In genomic region chr14:21086827-21087351, GRCm38 (mm10) we compare ENCODE assay signal across 10 mouse cellular contexts. TPM values are rescaled to one million over a fixed set of nuclear protein-coding genes. Genes with fewer than 3 reads are reported as not detected.
DNase-seq lines count a peak whose midpoint lies in the region; ATAC-seq and TF ChIP-seq lines count a peak whose summit lies in the region.
"Had no signal": no experiment of that assay in that cellular context is flagged by ENCODE, and none has a peak within 500 bp of the region (broad histone marks: within the 10 kb centered on the region; RNA-seq: fewer than 3 reads in every experiment).

No protein-coding gene starts in this region.

- H3K9ac ChIP-seq in forebrain, embryonic 12.5 days = no peak overlapping the region
- no peak overlapping the region for H3K9ac ChIP-seq in forebrain, embryonic 15.5 days (replicated peaks)
- peak overlapping the region; percentile 8 for H3K9ac ChIP-seq in liver, adult 2 months (ENCODE audit: low read depth, low read length)
- no peak overlapping the region for H3K9ac ChIP-seq in liver, embryonic 15.5 days
- H3K9ac ChIP-seq: midbrain, embryonic 15.5 days had no signal

- H3K27ac ChIP-seq in forebrain, embryonic 12.5 days = 0 out of 2 replicates have a peak overlapping the region, but pooled peaks have one; percentile 25
- no peak overlapping the region for H3K27ac ChIP-seq in forebrain, embryonic 15.5 days (replicated peaks)
- H3K27ac ChIP-seq in liver, adult 2 months (replicated peaks; ENCODE audit: insufficient read depth, low read depth, low read length) = peak overlapping the region; percentile 13
- H3K27ac ChIP-seq in embryonic fibroblast, embryonic 13.5 days (ENCODE audit: insufficient read depth, low read length) = peak overlapping the region; percentile 95
- 0 out of 2 replicates have a peak overlapping the region, but pooled peaks have one; percentile 25 for H3K27ac ChIP-seq in liver, embryonic 15.5 days (replicated peaks)
- H3K27ac ChIP-seq: midbrain, embryonic 15.5 days had no signal

- TF ChIP-seq CTCF in liver, adult 2 months (IDR thresholded peaks at IDR 0.05; ENCODE audit: low read depth, low read length) = no peak
- TF ChIP-seq CTCF in embryonic fibroblast, embryonic 13.5 days (IDR thresholded peaks at IDR 0.05; ENCODE audit: borderline replicate concordance, insufficient read depth, low read length) = no peak

- no peaks in the 10 kb centered on the region for H3K36me3 ChIP-seq in forebrain, embryonic 12.5 days (replicated peaks)
- no peaks in the 10 kb centered on the region for H3K36me3 ChIP-seq in forebrain, embryonic 15.5 days
- H3K36me3 ChIP-seq in liver, adult 2 months (ENCODE audit: control insufficient read depth, insufficient read depth, low read length) = peaks cover 22% of the 10 kb centered on the region
- H3K36me3 ChIP-seq in liver, embryonic 15.5 days (replicated peaks) = peaks cover 4% of the 10 kb centered on the region; the same call in 1 of the 2 replicates
- H3K36me3 ChIP-seq: midbrain, embryonic 15.5 days had no signal

- no peak overlapping the region for H3K4me3 ChIP-seq in forebrain, embryonic 12.5 days (replicated peaks)
- H3K4me3 ChIP-seq in forebrain, embryonic 15.5 days = no peak overlapping the region
- H3K4me3 ChIP-seq in liver, adult 2 months (ENCODE audit: insufficient read depth, low read depth, low read length) = no peak overlapping the region
- no peak overlapping the region for H3K4me3 ChIP-seq in embryonic fibroblast, embryonic 13.5 days (ENCODE audit: insufficient read depth, low read length)
- no peak overlapping the region for H3K4me3 ChIP-seq in liver, embryonic 15.5 days (replicated peaks)
- H3K4me3 ChIP-seq: midbrain, embryonic 15.5 days had no signal

- no peak for ATAC-seq in forebrain, embryonic 12.5 days (ENCODE audit: low FRiP score)
- ATAC-seq in forebrain, embryonic 15.5 days (replicated peaks) = no peak
- ATAC-seq in liver, embryonic 15.5 days (ENCODE audit: insufficient read depth) = no peak
- ATAC-seq: midbrain, embryonic 15.5 days had no signal

- no peak overlapping the region for H3K4me2 ChIP-seq in forebrain, embryonic 12.5 days
- no peak overlapping the region for H3K4me2 ChIP-seq in forebrain, embryonic 15.5 days (replicated peaks)
- no peak overlapping the region for H3K4me2 ChIP-seq in liver, embryonic 15.5 days
- H3K4me2 ChIP-seq: midbrain, embryonic 15.5 days had no signal

- TF ChIP-seq POLR2A in liver, adult 2 months (IDR thresholded peaks at IDR 0.05; ENCODE audit: extremely low read depth, insufficient read depth, low read length) = no peak
- 0 out of 2 replicates have a peak, but pooled peaks have one; percentile 10 for TF ChIP-seq POLR2A in embryonic fibroblast, embryonic 13.5 days (IDR thresholded peaks at IDR 0.05; ENCODE audit: low read depth, low read length)

- no peaks in the 10 kb centered on the region for H3K9me3 ChIP-seq in forebrain, embryonic 12.5 days
- H3K9me3 ChIP-seq in forebrain, embryonic 15.5 days = no peaks in the 10 kb centered on the region
- H3K9me3 ChIP-seq in liver, embryonic 15.5 days (replicated peaks) = no peaks in the 10 kb centered on the region
- H3K9me3 ChIP-seq: midbrain, embryonic 15.5 days had no signal

- no peaks in the 10 kb centered on the region for H3K27me3 ChIP-seq in forebrain, embryonic 12.5 days
- H3K27me3 ChIP-seq in forebrain, embryonic 15.5 days = no peaks in the 10 kb centered on the region
- no peaks in the 10 kb centered on the region for H3K27me3 ChIP-seq in liver, adult 2 months (ENCODE audit: control insufficient read depth, insufficient read depth, low read length)
- H3K27me3 ChIP-seq in liver, embryonic 15.5 days = no peaks in the 10 kb centered on the region
- H3K27me3 ChIP-seq: midbrain, embryonic 15.5 days had no signal

- peak; percentile 43 for DNase-seq in liver, adult 2 months (ENCODE audit: extremely low read depth, low read depth, low spot score)
- no peak for DNase-seq in liver
- DNase-seq in urinary bladder, postnatal 36 days (ENCODE audit: low spot score in 2 of 2) = no peak
- no peak for DNase-seq in layer of hippocampus, adult 18-20 months (ENCODE audit: low spot score in 2 of 2)
- DNase-seq: cerebellum, postnatal 36 days had no signal

- WGBS in forebrain, embryonic 12.5 days = 62% methylated on average over 7 of the region's 7 CpGs
- WGBS in forebrain, embryonic 15.5 days = 59% methylated on average over 7 of the region's 7 CpGs
- 25% methylated on average over 7 of the region's 7 CpGs for WGBS in liver, adult 2 months
- WGBS in liver, embryonic 15.5 days (ENCODE audit: insufficient replicate concordance) = 55% methylated on average over 7 of the region's 7 CpGs

- H3K79me2 ChIP-seq in liver, adult 2 months (ENCODE audit: control insufficient read depth, insufficient read depth, low read length) = peaks cover 34% of the 10 kb centered on the region

- H3K4me1 ChIP-seq in forebrain, embryonic 12.5 days = no peaks in the 10 kb centered on the region; the same call in none of the 2 replicates
- no peaks in the 10 kb centered on the region; the same call in 1 of the 2 replicates for H3K4me1 ChIP-seq in forebrain, embryonic 15.5 days
- H3K4me1 ChIP-seq in liver, adult 2 months (ENCODE audit: control insufficient read depth, insufficient read depth, low read length) = peaks cover 49% of the 10 kb centered on the region
- peaks cover 30% of the 10 kb centered on the region for H3K4me1 ChIP-seq in embryonic fibroblast, embryonic 13.5 days (ENCODE audit: control insufficient read depth, insufficient read depth, low read length)
- H3K4me1 ChIP-seq in liver, embryonic 15.5 days (replicated peaks) = peaks cover 71% of the 10 kb centered on the region

RNA-seq across cellular contexts. Expression of gene Adk, which starts 34.5 kb away (rescaled TPM):
- polyA plus RNA-seq in forebrain, embryonic 12.5 days (2016; fragmentation: Nextera tagmentation; extraction: Ambion mirVana) = 107 and 117 TPM in 2 replicates
- 68.6 and 74.6 TPM in 2 replicates for polyA plus RNA-seq in forebrain, embryonic 15.5 days (2015; fragmentation: Nextera tagmentation; extraction: Ambion mirVana)
- 877 and 924 TPM in 2 replicates for total RNA-seq in liver, adult 2 months (2014; rRNA removed)
- polyA plus RNA-seq in liver, adult 2 months (2012; rRNA removed) = 231 and 284 TPM in 2 replicates
- polyA plus RNA-seq in embryonic fibroblast, embryonic 13.5 days (2011; ENCODE audit: insufficient read length, low read depth, missing spikeins) = 114 and 117 TPM in 2 replicates
- 197 and 203 TPM in 2 replicates for polyA plus RNA-seq in liver, embryonic 15.5 days (2015; fragmentation: Nextera tagmentation; extraction: Ambion mirVana)
- total RNA-seq in layer of hippocampus, adult 18-20 months (2021) = 10 to 100 TPM; 64.2 to 69.7 TPM

RNA-seq across cellular contexts. Expression of gene Ap3m1, which starts 34.6 kb away (rescaled TPM):
- 121 and 127 TPM in 2 replicates for polyA plus RNA-seq in forebrain, embryonic 12.5 days (2016; fragmentation: Nextera tagmentation; extraction: Ambion mirVana)
- 104 and 107 TPM in 2 replicates for polyA plus RNA-seq in forebrain, embryonic 15.5 days (2015; fragmentation: Nextera tagmentation; extraction: Ambion mirVana)
- 126 and 143 TPM in 2 replicates for total RNA-seq in liver, adult 2 months (2014; rRNA removed)
- polyA plus RNA-seq in liver, adult 2 months (2012; rRNA removed) = 44.8 and 55.2 TPM in 2 replicates
- polyA plus RNA-seq in embryonic fibroblast, embryonic 13.5 days (2011; ENCODE audit: insufficient read length, low read depth, missing spikeins) = 99.0 and 102 TPM in 2 replicates
- polyA plus RNA-seq in liver, embryonic 15.5 days (2015; fragmentation: Nextera tagmentation; extraction: Ambion mirVana) = 29.0 and 30.2 TPM in 2 replicates
- total RNA-seq in layer of hippocampus, adult 18-20 months (2021) = 10 to 100 TPM; 67.2 to 70.5 TPM
